Mouse (Mus musculus) limb, embryonic 14.5 days (tissue): Measurements from ENCODE around the gene Fam107b. TPM values are rescaled to one million over a fixed set of nuclear protein-coding genes. Genes with fewer than 3 reads are reported as not detected.

Source experiments
- ATAC-seq: fragments of 200-750 bp; cut with Nextera tagmentation; 2 replicates; pipeline ENCODE4 v1.8.0; 2017; ENCODE audit warnings: low read depth, moderate number of reproducible peaks, moderate TSS enrichment; ENCODE audit not compliant: low FRiP score
- DNase-seq: peaks from one replicate; pipeline ENCODE4 v3.0.0-alpha.2; 2015; ENCODE audit warnings: low spot score
- H3K27ac ChIP-seq: fragments of 300-500 bp; sonication (generic); replicated peaks from 2 replicates; pipeline ENCODE4 v1.5.1; 2014; ENCODE audit warnings: low read depth, mild to moderate bottlenecking, low read length, moderate library complexity, mixed read lengths
- H3K27me3 ChIP-seq: fragments of 300-500 bp; sonication (generic); 2 replicates; pipeline ENCODE4 v1.6.1; 2014; ENCODE audit warnings: low read length, mixed read lengths; ENCODE audit not compliant: control insufficient read depth, insufficient read depth
- H3K36me3 ChIP-seq: fragments of 300-500 bp; sonication (generic); 2 replicates; pipeline ENCODE4 v1.6.1; 2014; ENCODE audit warnings: mild to moderate bottlenecking, low read length, moderate library complexity, mixed read lengths; ENCODE audit not compliant: control insufficient read depth, insufficient read depth
- H3K4me1 ChIP-seq: fragments of 300-500 bp; sonication (generic); 2 replicates; pipeline ENCODE4 v1.6.1; 2014; ENCODE audit warnings: antibody characterized with exemption, low read length, mixed read lengths; ENCODE audit not compliant: control insufficient read depth, insufficient read depth
- H3K4me2 ChIP-seq: fragments of 300-500 bp; sonication (generic); replicated peaks from 2 replicates; pipeline ENCODE4 v1.6.1; 2014; ENCODE audit warnings: low read depth, mild to moderate bottlenecking, low read length, moderate library complexity; ENCODE audit not compliant: severe bottlenecking
- H3K4me3 ChIP-seq: fragments of 300-500 bp; sonication (generic); replicated peaks from 2 replicates; pipeline ENCODE4 v1.5.1; 2014; ENCODE audit warnings: low read length
- H3K9ac ChIP-seq: fragments of 300-500 bp; sonication (generic); 2 replicates; pipeline ENCODE4 v1.6.1; 2014; ENCODE audit warnings: mild to moderate bottlenecking, low read depth, low read length, moderate library complexity; ENCODE audit not compliant: severe bottlenecking
- H3K9me3 ChIP-seq: fragments of 300-500 bp; sonication (generic); 2 replicates; pipeline ENCODE4 v1.6.1; 2016; ENCODE audit warnings: low read length; ENCODE audit not compliant: control insufficient read depth
- POLR2A ChIP-seq: fragments of 200-500 bp; IDR thresholded peaks from 2 replicates; pipeline ENCODE4 v1.8.0; 2012; ENCODE audit warnings: inconsistent platforms, mild to moderate bottlenecking, moderate library complexity, borderline replicate concordance; ENCODE audit not compliant: insufficient read depth, insufficient read length; ENCODE audit errors: extremely low read depth
- WGBS: fragments of 180-500 bp; shearing (Covaris S2); extraction: QIAGEN DNeasy Blood & Tissue Kit; methylation state at CpG from one replicate; pipeline ENCODE4 v1.1.7; 2014; 5-methylcytosine and 5-hydroxymethylcytosine counted together
- polyA plus RNA-seq, 2 experiments: library from polyadenylated mRNA; depleted of rRNA in 1 of 2; stranded (reverse) in 1 of 2; unstranded in 1 of 2; fragments of >200 nt; fragmentation: Nextera tagmentation in 1 of 2; extraction: Ambion mirVana in 1 of 2; gene quantifications; 2 replicates each; pipeline versions ENCODE4 v1.2.1 to v1.2.3; 2012 to 2014

Gene Fam107b
- polyA plus RNA-seq, 2 experiments = 26.1 to 43.6 TPM

GRCm38 (mm10) chr2:3752893-3753292 lies 182.6 kb downstream of the Fam107b start:
- Histone ChIP-seq H3K9ac (no peak overlapping the region), H3K4me3 (no peak overlapping the region), H3K4me2 (no peak overlapping the region), H3K4me1 (peaks cover 33% of the 10 kb centered on the region), H3K9me3 (no peaks in the 10 kb centered on the region), H3K27ac (no peak overlapping the region), H3K36me3 (no peaks in the 10 kb centered on the region), H3K27me3 (no peaks in the 10 kb centered on the region)
- DNase-seq = no peak
- no peak for TF ChIP-seq POLR2A
- no peak for ATAC-seq
- WGBS = 89% methylated on average over 5 of the region's 5 CpGs

- H3K9ac ChIP-seq = no peak overlapping the region
- peak; percentile 62 for DNase-seq
- no peak overlapping the region for H3K4me3 ChIP-seq
- WGBS = 7% methylated on average over 2 of the region's 2 CpGs
- no peaks in the 10 kb centered on the region for H3K27me3 ChIP-seq
- no peaks in the 10 kb centered on the region for H3K36me3 ChIP-seq
- TF ChIP-seq POLR2A = no peak
- no peak overlapping the region for H3K4me2 ChIP-seq
- no peak for ATAC-seq
- peaks cover 25% of the 10 kb centered on the region for H3K4me1 ChIP-seq
- H3K9me3 ChIP-seq = no peaks in the 10 kb centered on the region
- no peak overlapping the region for H3K27ac ChIP-seq
These were observed 183.5 kb downstream of the Fam107b start for GRCm38 (mm10) chr2:3753749-3754148.

- H3K4me2 ChIP-seq = no peak overlapping the region
- no peaks in the 10 kb centered on the region for H3K9me3 ChIP-seq
- DNase-seq (no peak), ATAC-seq (no peak)
- no peaks in the 10 kb centered on the region for H3K36me3 ChIP-seq
- WGBS = 84% methylated on average over 5 of the region's 5 CpGs
- H3K9ac ChIP-seq = no peak overlapping the region
- no peak overlapping the region for H3K4me3 ChIP-seq
- no peak for TF ChIP-seq POLR2A
- peaks cover 16% of the 10 kb centered on the region for H3K4me1 ChIP-seq
- H3K27me3 ChIP-seq = no peaks in the 10 kb centered on the region
- no peak overlapping the region for H3K27ac ChIP-seq
These were observed 185.6 kb downstream of the Fam107b start for GRCm38 (mm10) chr2:3755936-3756335.

GRCm38 (mm10) chr2:3758406-3758805 lies 188.1 kb downstream of the Fam107b start:
- DNase-seq (no peak), ATAC-seq (no peak)
- Histone ChIP-seq H3K36me3 (no peaks in the 10 kb centered on the region), H3K9me3 (no peaks in the 10 kb centered on the region), H3K9ac (no peak overlapping the region), H3K27me3 (no peaks in the 10 kb centered on the region), H3K27ac (no peak overlapping the region), H3K4me2 (no peak overlapping the region), H3K4me3 (no peak overlapping the region), H3K4me1 (peaks cover 11% of the 10 kb centered on the region)
- no peak for TF ChIP-seq POLR2A
- 91% methylated on average over 6 of the region's 6 CpGs for WGBS

- no peak for TF ChIP-seq POLR2A
- H3K4me1 ChIP-seq = peaks cover 12% of the 10 kb centered on the region; the same call in 1 of the 2 replicates
- no peaks in the 10 kb centered on the region for H3K9me3 ChIP-seq
- H3K27me3 ChIP-seq = no peaks in the 10 kb centered on the region
- H3K27ac ChIP-seq = no peak overlapping the region
- 78% methylated on average over 6 of the region's 6 CpGs for WGBS
- no peak for DNase-seq
- H3K9ac ChIP-seq = no peak overlapping the region
- no peak overlapping the region for H3K4me2 ChIP-seq
- no peaks in the 10 kb centered on the region for H3K36me3 ChIP-seq
- H3K4me3 ChIP-seq = no peak overlapping the region
- ATAC-seq = no peak
These were observed 190.0 kb downstream of the Fam107b start for GRCm38 (mm10) chr2:3760234-3760836.
